Mouse (Mus musculus) ES-E14 (cell line): ENCODE results near the gene Eps8l1.

Source experiments
- CHD2 ChIP-seq: IDR thresholded peaks from 2 replicates; pipeline ENCODE4 v1.6.1; 2014; ENCODE audit warnings: mild to moderate bottlenecking, low read depth, low read length, inconsistent platforms
- MAFK ChIP-seq: IDR thresholded peaks from 2 replicates; pipeline ENCODE4 v1.6.1; 2014; ENCODE audit warnings: mild to moderate bottlenecking, low read depth, low read length, inconsistent platforms; ENCODE audit not compliant: insufficient read depth
- ZC3H11A ChIP-seq: IDR thresholded peaks from 2 replicates; pipeline ENCODE4 v1.6.1; 2012; ENCODE audit warnings: low read depth, mild to moderate bottlenecking, inconsistent platforms, low read length, borderline replicate concordance

- no peak for TF ChIP-seq ZC3H11A
- no peak for TF ChIP-seq MAFK
- TF ChIP-seq CHD2, result no peak
These were observed 56.0 kb downstream of the Eps8l1 start, which contains the start of gene Tnnt1 for GRCm38 (mm10) chr7:4516332-4517050.
